In genomic region chr9:51636097-51636496, GRCm38 (mm10) we compare ENCODE assay signal across 22 mouse cellular contexts.
DNase-seq lines count a peak whose midpoint lies in the region; ATAC-seq and TF ChIP-seq lines count a peak whose summit lies in the region.
"Had no signal": no experiment of that assay in that cellular context is flagged by ENCODE, and none has a peak within 500 bp of the region (broad histone marks: within the 10 kb centered on the region; RNA-seq: fewer than 3 reads in every experiment).

No protein-coding gene starts in this region.

- no peak overlapping the region for H3K4me3 ChIP-seq in layer of hippocampus, adult 2 months
- no peak overlapping the region for H3K4me3 ChIP-seq in hindbrain, embryonic 12.5 days
- no peak overlapping the region for H3K4me3 ChIP-seq in midbrain, embryonic 15.5 days
- H3K4me3 ChIP-seq in kidney, adult 2 months (ENCODE audit: insufficient read depth, low read depth, low read length), result no peak overlapping the region
- H3K4me3 ChIP-seq: limb, embryonic 12.5 days; midbrain, embryonic 12.5 days had no signal

- no peaks in the 10 kb centered on the region for H3K27me3 ChIP-seq in hindbrain, embryonic 12.5 days
- H3K27me3 ChIP-seq in midbrain, embryonic 15.5 days (replicated peaks), result no peaks in the 10 kb centered on the region
- no peaks in the 10 kb centered on the region for H3K27me3 ChIP-seq in kidney, adult 2 months (replicated peaks; ENCODE audit: control insufficient read depth, insufficient read depth, low read length)
- H3K27me3 ChIP-seq: limb, embryonic 12.5 days; midbrain, embryonic 12.5 days had no signal

- H3K4me2 ChIP-seq in hindbrain, embryonic 12.5 days (replicated peaks), result no peak overlapping the region
- H3K4me2 ChIP-seq in midbrain, embryonic 15.5 days, result no peak overlapping the region
- H3K4me2 ChIP-seq: limb, embryonic 12.5 days; liver, embryonic 11.5 days; midbrain, embryonic 12.5 days had no signal

- peak; percentile 65 to 78 for DNase-seq in cerebellum, postnatal 10 days
- DNase-seq in cerebellum, adult 9-11 months, result no peak
- DNase-seq in layer of hippocampus, adult 2 months (ENCODE audit: low spot score in 2 of 2), result peak in 1 of 2 experiments; percentile 26
- no peak for DNase-seq in layer of hippocampus, adult 9-10 months (ENCODE audit: low spot score)
- no peak for DNase-seq in kidney, adult 2 months
- DNase-seq in frontal cortex, postnatal 14 days (ENCODE audit: low spot score in 2 of 2), result no peak
- DNase-seq: adrenal gland, adult 8-10 months; cerebellum, adult 11-12 months; forebrain, postnatal 0 days; gastrocnemius, postnatal 36 days; kidney, adult 9 months; kidney, postnatal 25 days; liver, postnatal 0 days; thymus, postnatal 25 days had no signal

- TF ChIP-seq CTCF in layer of hippocampus, adult 2 months (conservative IDR thresholded peaks at IDR 0.05), result no peak
- no peak for TF ChIP-seq CTCF in kidney, adult 2 months (conservative IDR thresholded peaks at IDR 0.05; ENCODE audit: insufficient read depth, insufficient read length, low read depth, low read length)

- no peaks in the 10 kb centered on the region for H3K36me3 ChIP-seq in hindbrain, embryonic 12.5 days
- H3K36me3 ChIP-seq in midbrain, embryonic 15.5 days (replicated peaks), result no peaks in the 10 kb centered on the region
- no peaks in the 10 kb centered on the region for H3K36me3 ChIP-seq in kidney, adult 2 months (ENCODE audit: control insufficient read depth, insufficient read depth, low read length)
- H3K36me3 ChIP-seq: limb, embryonic 12.5 days; midbrain, embryonic 12.5 days had no signal

- H3K9ac ChIP-seq in hindbrain, embryonic 12.5 days, result no peak overlapping the region
- H3K9ac ChIP-seq in midbrain, embryonic 15.5 days, result no peak overlapping the region
- H3K9ac ChIP-seq: forebrain, postnatal 0 days; limb, embryonic 12.5 days; liver, postnatal 0 days; midbrain, embryonic 12.5 days had no signal

- H3K4me1 ChIP-seq in hindbrain, embryonic 12.5 days, result no peaks in the 10 kb centered on the region
- H3K4me1 ChIP-seq in midbrain, embryonic 15.5 days, result peaks cover 14% of the 10 kb centered on the region; the same call in 1 of the 2 replicates
- no peaks in the 10 kb centered on the region for H3K4me1 ChIP-seq in kidney, adult 2 months (ENCODE audit: control insufficient read depth, insufficient read depth, low read length)
- H3K4me1 ChIP-seq: midbrain, embryonic 12.5 days had no signal

- peak overlapping the region; percentile 59; the same call in 1 of the 2 replicates for H3K27ac ChIP-seq in layer of hippocampus, adult 2 months
- H3K27ac ChIP-seq in hindbrain, embryonic 12.5 days, result peak overlapping the region; percentile 52
- peak overlapping the region; percentile 65 for H3K27ac ChIP-seq in midbrain, embryonic 15.5 days
- no peak overlapping the region for H3K27ac ChIP-seq in kidney, adult 2 months (ENCODE audit: insufficient read depth, low read depth, low read length)
- H3K27ac ChIP-seq: limb, embryonic 12.5 days; macrophage; midbrain, embryonic 12.5 days had no signal

- H3K9me3 ChIP-seq in hindbrain, embryonic 12.5 days (replicated peaks), result no peaks in the 10 kb centered on the region
- H3K9me3 ChIP-seq in midbrain, embryonic 15.5 days, result no peaks in the 10 kb centered on the region
- H3K9me3 ChIP-seq: limb, embryonic 12.5 days; midbrain, embryonic 12.5 days had no signal

- 83% methylated on average over 2 of the region's 2 CpGs for WGBS in hindbrain, embryonic 12.5 days
- 84% methylated on average over 2 of the region's 2 CpGs for WGBS in midbrain, embryonic 15.5 days
- WGBS in kidney, adult 2 months, result 86% methylated on average over 2 of the region's 2 CpGs

- peak; percentile 29 for ATAC-seq in hindbrain, embryonic 12.5 days (ENCODE audit: low FRiP score)
- ATAC-seq in midbrain, embryonic 15.5 days (replicated peaks), result no peak
- ATAC-seq: activated CD4-positive, CD25-positive, alpha-beta regulatory T cell, adult 4 months; liver, postnatal 0 days; lung, postnatal 0 days had no signal

- TF ChIP-seq POLR2A in kidney, adult 2 months (IDR thresholded peaks at IDR 0.05; ENCODE audit: low read depth, low read length), result no peak

Comparison
In these comparisons a context has a peak if more than half of its experiments do, and no peak if none do; other contexts are left out.
1. DNase-seq: peak in cerebellum, postnatal 10 days (2 of 2); none in cerebellum, adult 9-11 months (single experiment), layer of hippocampus, adult 9-10 months (single experiment), kidney, adult 2 months (single experiment) and frontal cortex, postnatal 14 days (0 of 2).